Mouse (Mus musculus) liver, postnatal 0 days (tissue): ENCODE results near the gene Slc12a8.

Experiments used
- CTCF ChIP-seq: sonication (generic); IDR thresholded peaks from 2 replicates; pipeline ENCODE4 v1.5.1; 2016; ENCODE audit warnings: antibody characterized with exemption, low read depth
- EP300 ChIP-seq: IDR thresholded peaks from 2 replicates; pipeline ENCODE4 v1.6.1; 2016; ENCODE audit warnings: antibody characterized with exemption, low read depth, mild to moderate bottlenecking

DNA sequence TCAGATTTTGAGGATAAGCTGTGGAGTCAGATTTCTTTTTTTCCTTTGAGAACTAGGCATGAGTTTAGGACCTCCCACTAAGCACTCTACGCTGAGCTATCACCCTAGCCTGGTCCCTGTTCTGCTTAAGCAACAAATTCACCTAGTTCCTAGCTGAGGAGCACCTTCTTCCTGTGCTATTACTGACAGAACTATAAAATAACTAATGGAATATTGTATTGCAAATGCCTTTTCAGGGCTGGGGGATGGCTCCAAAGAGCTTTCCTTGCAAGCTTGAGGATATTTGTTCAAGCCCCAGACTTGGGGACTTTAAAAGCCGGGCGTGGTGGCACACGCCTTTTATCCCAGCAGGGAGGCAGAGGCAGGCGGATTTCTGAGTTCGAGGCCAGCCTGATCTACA lies 55.5 kb downstream of the Slc12a8 start:
- TF ChIP-seq CTCF (no peak), EP300 (no peak)
